Mouse (Mus musculus): ENCODE results near the gene Tmem179b.

Gene Tmem179b

GRCm38 (mm10) chr19:8774086-8774835, at the start of gene Tmem179b:
Gene Tmem179b (minus strand): TSS chr19:8774467.
- DNase-seq (ENCODE audit: low spot score), result peak; percentile 89

DNA sequence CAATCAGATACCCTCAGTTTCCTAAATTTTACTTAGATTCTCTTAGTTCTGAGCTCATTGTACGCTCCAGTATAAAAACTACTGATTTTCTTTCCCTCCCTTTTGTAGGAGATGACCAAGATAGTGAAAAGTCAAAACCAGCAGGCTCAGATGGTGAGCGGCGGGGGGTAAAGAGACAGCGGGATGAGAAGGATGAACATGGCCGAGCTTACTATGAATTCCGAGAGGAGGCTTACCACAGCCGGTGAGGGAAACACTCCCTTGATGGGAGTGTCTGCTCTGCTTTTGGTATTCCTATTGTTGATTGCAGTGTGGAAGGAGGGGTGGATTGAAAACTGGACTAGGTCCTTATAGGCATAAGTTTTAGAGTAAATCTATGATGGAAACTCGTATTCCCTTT, 48.4 kb upstream of the Tmem179b start:
- no peak for DNase-seq (ENCODE audit: low spot score)

DNA sequence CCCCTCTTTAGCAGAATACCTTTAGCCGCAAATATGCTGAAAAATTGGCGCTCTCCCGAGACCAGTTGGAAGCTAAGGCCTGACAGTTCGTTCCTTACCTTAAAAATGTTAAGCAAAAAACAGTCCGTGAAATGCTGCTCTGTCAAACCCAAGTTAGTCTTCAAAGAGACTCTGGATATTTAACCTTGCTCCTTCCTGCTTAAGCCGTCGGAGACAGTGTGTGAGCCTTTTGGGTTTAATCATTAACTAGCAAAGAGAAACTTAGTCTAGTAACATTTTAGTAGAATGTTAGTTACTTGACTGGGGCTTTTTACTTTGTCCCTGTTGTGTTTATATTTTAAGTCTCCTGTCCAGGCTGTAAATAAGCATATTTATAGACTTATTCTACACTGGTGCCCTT, 46.9 kb upstream of the Tmem179b start:
- DNase-seq (ENCODE audit: low spot score), result no peak

DNA sequence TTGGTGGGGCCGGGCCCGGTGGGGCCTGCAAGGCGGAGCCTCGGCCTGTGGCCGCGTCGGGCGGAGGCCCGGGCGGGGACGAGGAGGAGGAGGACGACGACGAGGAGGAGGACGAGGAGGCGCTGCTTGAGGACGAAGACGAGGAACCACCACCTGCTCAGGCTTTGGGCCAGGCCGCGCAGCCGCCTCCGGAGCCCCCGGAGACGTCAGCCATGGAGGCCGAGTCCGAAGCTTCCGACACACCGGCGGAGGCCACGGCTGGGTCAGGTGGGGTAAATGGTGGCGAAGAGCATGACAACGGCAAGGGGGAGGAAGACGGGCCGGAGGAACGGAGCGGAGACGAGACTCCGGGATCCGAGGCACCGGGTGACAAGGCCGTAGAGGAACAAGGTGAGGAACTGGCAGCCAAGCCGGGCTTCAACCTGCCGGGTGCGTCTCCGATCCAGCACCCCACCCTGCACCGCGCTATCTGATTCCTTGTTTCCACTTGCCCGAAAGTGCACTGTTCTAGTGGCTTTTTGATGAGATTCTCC, 46.2 kb upstream of the Tmem179b start:
- DNase-seq (ENCODE audit: low spot score), result no peak

GRCm38 (mm10) chr19:8819596-8820423, 45.5 kb upstream of the Tmem179b start, which contains the start of gene Hnrnpul2:
Gene Hnrnpul2 (plus strand): TSS chr19:8820010.
- peak; percentile 96 for DNase-seq (ENCODE audit: low spot score)

DNA sequence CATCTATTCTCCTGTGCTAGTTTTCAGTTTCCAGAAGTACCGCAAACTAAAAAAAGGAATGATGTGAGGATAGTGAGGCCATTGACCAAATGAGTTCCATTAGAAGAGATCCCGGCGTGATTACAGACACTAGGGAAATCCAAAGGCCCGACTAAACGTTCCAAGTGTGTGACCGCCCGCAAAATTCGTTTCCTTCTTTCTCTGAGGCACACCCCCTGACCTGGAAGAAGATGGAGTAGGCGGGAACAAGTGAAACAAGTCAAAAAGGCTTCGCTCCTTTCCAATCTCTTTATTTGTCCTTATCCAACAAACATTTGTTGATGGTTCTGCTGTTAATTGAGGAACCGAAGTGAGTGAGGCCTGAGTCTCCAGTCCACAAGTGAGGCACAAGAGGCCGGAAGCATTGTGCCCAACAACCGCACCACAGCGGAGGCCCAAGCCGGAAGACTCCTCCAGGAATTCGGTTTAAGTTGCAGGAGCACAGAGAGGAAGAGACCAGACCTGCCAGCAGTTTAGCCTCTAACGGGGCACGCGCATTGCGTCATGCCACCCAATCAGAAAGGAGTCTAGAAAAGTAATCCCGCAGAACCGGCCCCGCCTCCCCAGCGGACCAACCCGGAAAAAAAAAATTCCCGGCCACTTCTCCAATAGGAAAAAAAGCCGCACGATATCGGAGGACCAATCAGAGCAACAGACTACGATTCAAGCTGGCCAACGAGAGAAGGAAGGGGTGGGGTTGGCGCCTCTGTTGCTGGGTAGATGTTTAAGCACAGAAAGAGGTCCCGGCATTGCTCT, 44.7 kb upstream of the Tmem179b start, which contains the start of gene Ttc9c:
Gene Ttc9c, minus strand, starts transcription at position 533 of the 795 bp plus-strand sequence.
- DNase-seq (ENCODE audit: low spot score), result peak; percentile 97

DNA sequence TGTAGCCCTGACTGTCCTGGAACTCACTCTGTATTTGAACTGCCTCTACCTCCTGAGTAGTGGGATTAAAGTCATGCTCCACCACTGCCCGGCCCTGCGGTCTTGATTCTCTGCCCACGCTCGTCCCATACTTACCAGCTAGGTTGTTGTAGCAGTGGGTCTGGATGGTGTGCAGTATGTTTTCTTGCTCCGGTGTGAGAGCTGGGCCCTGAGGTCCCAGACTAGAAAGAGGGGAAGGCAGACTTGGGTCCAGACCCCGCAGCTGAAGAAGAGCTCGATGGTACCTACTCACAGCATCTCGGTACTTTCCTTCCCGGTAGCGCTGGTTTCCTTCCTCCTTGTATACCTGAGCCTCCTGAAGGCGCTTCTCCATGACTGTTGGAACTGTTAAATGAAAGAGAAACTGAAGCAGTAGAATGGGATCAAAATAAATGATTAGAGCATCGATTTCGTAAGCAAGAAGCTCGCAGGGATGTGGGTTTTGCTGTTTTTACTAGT, 44.1 kb upstream of the Tmem179b start:
- DNase-seq (ENCODE audit: low spot score), result no peak

DNA sequence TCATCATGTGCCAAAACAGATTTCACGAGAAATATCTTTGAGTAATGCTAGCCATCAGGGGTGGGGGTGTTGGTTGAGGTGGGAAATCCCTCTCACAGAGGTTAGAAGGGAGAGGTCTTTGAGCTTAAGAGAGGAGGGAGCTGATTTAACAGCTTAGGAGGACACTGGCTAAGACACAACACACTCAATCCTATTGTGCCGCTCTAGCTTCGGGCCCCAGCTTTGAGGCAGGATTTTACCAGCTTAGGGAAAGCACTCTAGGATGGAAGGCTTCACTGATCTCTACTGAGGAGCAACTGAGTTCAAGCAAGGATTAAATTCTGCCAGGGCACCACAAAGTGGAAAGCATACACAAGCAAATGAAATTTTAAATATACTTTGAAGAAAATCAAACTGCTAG, 42.7 kb upstream of the Tmem179b start:
- no peak for DNase-seq (ENCODE audit: low spot score)

- peak; percentile 35 for DNase-seq (ENCODE audit: low spot score)
Observed at GRCm38 (mm10) chr19:8815812-8816211, 41.5 kb upstream of the Tmem179b start.

DNA sequence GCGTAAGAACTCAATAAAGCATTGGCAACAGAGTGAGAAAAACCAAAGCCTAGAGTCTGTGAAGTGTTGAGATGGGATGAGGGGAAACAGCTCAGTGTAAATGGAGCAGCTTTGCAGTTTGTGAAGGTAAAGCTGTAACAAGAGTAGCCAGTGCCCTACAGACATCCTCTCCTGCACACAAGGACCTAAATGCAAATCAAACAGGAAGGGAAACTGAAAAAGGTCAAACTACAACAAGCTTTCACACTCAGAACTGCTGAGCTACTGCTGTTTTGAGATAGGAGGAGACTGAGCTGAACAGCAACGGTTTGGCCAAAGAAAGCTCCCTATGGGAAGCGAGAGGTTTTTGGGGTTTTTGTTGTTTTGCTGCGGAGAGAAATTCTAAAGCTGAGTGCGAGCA, 32.5 kb upstream of the Tmem179b start:
- DNase-seq (ENCODE audit: low spot score), result no peak

DNA sequence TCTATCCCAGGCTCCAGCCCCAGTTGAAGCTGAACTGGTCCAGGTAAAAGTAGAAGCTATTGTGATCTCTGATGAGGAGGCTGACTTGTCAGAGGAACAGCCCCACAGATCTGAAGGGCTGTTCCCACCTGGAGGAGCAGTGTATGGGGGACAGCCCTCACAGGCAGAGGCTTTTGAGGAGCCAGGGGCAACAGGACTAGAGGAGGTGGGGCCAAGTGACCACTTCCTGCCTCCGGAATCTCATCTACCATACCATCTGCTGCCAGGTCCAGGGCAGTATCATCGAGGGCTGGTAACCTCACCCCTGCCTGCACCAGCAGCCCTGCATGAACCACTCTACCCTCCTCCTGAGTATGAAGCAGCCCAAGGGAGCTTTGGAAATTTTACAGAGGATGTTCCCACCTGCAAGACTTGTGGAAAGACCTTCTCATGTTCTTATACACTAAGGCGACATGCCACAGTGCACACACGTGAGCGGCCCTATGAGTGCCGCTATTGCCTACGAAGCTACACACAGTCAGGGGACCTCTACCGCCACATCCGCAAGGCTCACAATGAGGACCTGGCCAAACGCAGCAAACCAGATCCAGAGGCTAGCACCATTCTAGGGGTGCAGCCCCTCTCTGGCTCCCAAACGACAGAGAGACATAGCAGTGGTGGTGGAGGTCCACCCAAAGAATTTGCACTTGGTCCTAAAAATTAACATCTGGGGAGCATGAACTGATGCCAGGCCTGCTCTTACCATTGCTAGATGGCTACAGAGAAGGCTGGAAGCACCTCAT, 29.8 kb upstream of the Tmem179b start:
- no peak for DNase-seq (ENCODE audit: low spot score)

DNA sequence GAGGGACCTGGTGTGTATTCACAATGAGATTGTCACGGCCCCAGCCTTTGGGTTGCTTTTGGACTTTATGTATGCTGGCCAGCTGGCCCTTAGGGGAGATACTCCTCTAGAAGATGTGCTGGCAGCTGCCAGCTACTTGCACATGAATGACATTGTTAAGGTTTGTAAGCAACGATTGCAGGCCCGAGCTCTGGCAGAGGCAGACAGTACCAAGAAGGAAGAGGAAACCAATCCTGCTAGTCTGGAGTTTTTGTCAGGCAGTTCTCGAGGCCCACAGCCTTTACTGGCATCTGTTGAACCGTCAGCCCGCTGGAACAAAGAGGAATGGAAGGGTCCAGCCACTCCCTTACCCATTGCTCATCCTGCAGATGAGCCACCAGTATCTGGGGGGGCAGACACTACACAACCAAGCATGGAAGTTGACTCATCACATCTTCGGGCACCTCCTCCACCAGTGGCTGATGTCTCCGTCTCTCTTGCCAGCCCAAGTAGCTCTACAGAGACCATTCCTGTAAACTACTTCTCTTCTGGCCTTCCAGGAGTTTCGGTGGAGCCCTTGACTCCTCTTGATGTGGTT, 29.0 kb upstream of the Tmem179b start:
- no peak for DNase-seq (ENCODE audit: low spot score)

DNA sequence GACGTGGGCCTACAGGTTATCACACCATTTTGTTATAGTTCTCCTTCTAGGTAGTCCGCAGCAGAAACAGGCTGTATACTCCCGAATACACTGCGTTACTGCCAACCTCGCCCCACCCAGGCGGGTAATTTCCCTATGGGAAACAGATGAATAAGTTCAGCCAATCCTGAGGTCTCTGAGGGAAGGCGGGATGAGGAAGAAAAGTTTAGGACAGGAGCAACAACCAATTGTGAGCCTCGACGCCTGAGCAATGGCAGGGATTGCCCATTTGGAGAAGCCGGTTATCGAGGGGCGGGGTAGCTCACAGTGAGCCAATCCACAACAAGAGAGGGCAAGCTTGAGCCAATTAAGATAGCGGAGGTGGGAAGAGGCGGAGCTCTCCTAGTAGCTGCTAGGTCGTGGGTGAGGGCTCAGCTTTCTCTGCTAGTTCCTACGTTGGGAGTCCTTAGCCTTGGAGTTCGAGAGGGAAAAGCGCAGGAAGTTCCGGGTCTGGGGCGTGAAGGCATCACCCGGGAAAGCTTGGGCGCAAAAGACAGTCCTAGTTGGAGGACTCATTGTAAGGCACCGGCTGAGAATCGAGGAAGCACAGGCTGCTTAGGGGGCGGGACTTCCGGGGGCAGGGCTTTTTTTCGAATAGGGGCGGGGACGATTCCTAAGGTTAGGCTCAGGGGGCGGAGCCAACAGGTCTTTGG, 28.0 kb upstream of the Tmem179b start, which contains the start of gene Zbtb3:
Gene Zbtb3, plus strand, starts transcription at position 426 of the 692 bp plus-strand sequence.
- DNase-seq (ENCODE audit: low spot score), result peak; percentile 95

- DNase-seq (ENCODE audit: low spot score), result no peak
Observed at GRCm38 (mm10) chr19:8798947-8799315, 24.7 kb upstream of the Tmem179b start.

DNA sequence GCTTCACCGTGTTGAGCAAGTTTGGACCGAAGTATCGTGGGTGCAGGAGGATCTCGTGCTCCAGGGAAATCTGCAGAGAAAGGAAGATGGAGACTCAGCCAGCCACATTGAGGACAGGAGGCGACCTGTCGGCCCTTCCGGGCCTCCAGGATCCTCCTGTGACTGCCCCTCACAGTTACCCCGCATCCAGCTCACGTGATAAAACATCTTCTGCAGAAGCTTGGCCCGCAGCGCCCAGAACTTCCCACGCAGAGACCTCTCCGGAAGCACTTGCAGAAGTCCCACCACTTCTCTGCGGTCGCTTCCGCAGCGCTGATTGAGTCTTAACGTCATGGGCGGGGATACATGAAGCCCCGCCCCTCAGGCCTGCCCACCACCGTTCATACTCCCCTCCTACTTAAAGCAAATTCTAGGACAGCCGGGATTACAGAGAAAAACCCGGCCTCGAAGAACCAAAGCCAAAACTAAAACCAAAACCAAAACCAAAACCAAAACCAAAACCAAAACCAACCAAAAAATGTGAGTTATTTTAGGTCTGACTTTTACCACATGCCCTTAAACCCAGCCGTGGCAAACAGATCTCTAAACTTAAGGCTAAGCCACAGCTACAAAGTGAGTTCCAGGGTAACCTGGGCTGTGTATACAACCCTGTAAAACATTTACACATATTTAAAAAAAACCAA, 24.1 kb upstream of the Tmem179b start, which contains the start of gene Polr2g:
Gene Polr2g, minus strand, starts transcription at position 314 of the 683 bp plus-strand sequence.
- peak; percentile 85 for DNase-seq (ENCODE audit: low spot score)

DNA sequence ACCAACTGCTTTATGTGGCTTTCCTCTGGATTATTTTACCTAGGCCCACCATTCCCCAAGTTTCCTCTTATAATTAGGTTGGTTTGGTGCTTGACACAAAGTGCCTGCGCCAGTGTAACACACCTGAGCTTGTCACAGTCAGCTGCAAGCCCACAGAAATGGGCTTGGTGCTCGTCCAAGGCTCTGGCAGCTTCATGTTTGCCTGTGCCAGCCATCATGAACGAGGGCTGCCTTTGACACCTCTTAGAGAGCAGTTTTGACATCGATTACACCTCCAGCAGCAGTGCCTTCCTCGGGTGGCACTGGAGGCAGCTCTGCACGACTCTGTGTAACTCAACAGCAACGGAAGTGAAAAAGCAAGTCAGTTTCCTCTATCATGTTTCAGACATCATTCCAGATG, 15.9 kb upstream of the Tmem179b start:
- DNase-seq (ENCODE audit: low spot score), result no peak

DNA sequence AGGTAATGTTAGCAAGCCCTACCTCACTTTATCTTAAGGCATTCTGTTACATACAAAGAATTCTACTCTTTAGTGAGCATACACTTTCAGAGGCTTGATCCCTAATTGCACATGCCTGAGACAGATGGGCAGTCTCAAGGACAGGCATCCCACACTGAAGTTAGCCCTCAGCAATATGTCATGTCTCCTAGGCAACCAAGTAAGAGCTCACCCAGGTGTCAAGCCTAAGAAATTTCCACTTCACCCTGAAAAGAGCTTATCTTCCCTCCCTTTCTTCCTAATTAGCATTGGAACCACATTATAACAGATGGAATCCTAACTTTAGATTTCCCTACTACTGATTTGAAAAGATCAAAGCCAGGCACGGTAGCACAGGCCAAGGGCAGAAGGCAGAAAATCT, 14.9 kb upstream of the Tmem179b start:
- no peak for DNase-seq (ENCODE audit: low spot score)

GRCm38 (mm10) chr19:8788521-8788920, 14.3 kb upstream of the Tmem179b start:
- peak; percentile 59 for DNase-seq (ENCODE audit: low spot score)
